Mouse (Mus musculus) neural tube, embryonic 14.5 days (tissue): ENCODE results near the gene LTO1. TPM values are rescaled to one million over a fixed set of nuclear protein-coding genes. Genes with fewer than 3 reads are reported as not detected.

Experiments
- ATAC-seq: fragments of 200-750 bp; cut with Nextera tagmentation; 2 replicates; pipeline ENCODE4 v1.8.0; 2017; ENCODE audit warnings: low read depth, mild to moderate bottlenecking, moderate TSS enrichment, moderate library complexity
- H3K27ac ChIP-seq: fragments of 300-500 bp; sonication (generic); 2 replicates; pipeline ENCODE4 v1.5.1; 2014; ENCODE audit warnings: low read depth, mild to moderate bottlenecking, control low read depth, low read length, moderate library complexity, mixed read lengths
- H3K27me3 ChIP-seq: fragments of 300-500 bp; sonication (generic); 2 replicates; pipeline ENCODE4 v1.6.1; 2014; ENCODE audit warnings: low read length; ENCODE audit not compliant: control insufficient read depth, insufficient read depth
- H3K36me3 ChIP-seq: fragments of 300-500 bp; sonication (generic); 2 replicates; pipeline ENCODE4 v1.6.1; 2014; ENCODE audit warnings: low read length, mixed read lengths; ENCODE audit not compliant: control insufficient read depth, insufficient read depth
- H3K4me1 ChIP-seq: fragments of 300-500 bp; sonication (generic); 2 replicates; pipeline ENCODE4 v1.6.1; 2014; ENCODE audit warnings: low read length; ENCODE audit not compliant: control insufficient read depth, insufficient read depth
- H3K4me2 ChIP-seq: fragments of 300-500 bp; sonication (generic); 2 replicates; pipeline ENCODE4 v1.6.1; 2014; ENCODE audit warnings: mild to moderate bottlenecking, low read depth, low read length, control low read depth
- H3K4me3 ChIP-seq: fragments of 300-500 bp; sonication (generic); 2 replicates; pipeline ENCODE4 v1.5.1; 2014; ENCODE audit warnings: low read depth, low read length, control low read depth, mixed read lengths
- H3K9ac ChIP-seq: fragments of 300-500 bp; sonication (generic); replicated peaks from 2 replicates; pipeline ENCODE4 v1.6.1; 2014; ENCODE audit warnings: low read depth, mild to moderate bottlenecking, control low read depth, low read length, mixed read lengths
- H3K9me3 ChIP-seq: fragments of 300-500 bp; sonication (generic); 2 replicates; pipeline ENCODE4 v1.6.1; 2016; ENCODE audit warnings: low read length; ENCODE audit not compliant: control insufficient read depth
- WGBS: fragments of 180-500 bp; shearing (Covaris S2); extraction: QIAGEN DNeasy Blood & Tissue Kit; methylation state at CpG from one replicate; pipeline ENCODE4 v1.1.7; 2014; 5-methylcytosine and 5-hydroxymethylcytosine counted together
- polyA plus RNA-seq: library from polyadenylated mRNA; unstranded; fragments of >200 nt; fragmentation: Nextera tagmentation; extraction: Ambion mirVana; gene quantifications from 2 replicates; pipeline ENCODE4 v1.2.1, GENCODE M21; 2014

Gene LTO1
- polyA plus RNA-seq, 1 experiment from 2014 or later: 22.4 TPM

DNA sequence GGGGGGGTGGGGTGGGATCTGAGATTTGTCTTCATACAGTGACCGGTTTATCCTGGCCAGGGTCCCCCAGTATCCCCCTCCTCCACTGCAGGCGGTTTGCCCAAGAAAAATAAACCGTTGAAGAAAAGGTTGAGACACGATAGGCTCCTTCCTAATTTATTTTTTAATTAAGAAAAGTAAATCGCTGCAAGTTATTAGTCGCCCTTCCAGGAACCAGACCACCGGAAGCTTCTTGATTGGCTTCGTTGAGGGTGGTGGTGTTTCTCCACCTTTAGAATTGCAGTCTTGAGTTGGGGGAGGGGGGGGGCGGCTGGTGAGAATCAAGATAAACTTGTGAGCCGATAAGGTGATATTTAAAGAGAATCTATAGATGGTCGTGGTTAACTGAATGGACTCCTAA lies 25.7 kb downstream of the LTO1 start:
- Histone ChIP-seq H3K9ac (no peak overlapping the region), H3K27ac (no peak overlapping the region), H3K9me3 (no peaks in the 10 kb centered on the region), H3K36me3 (no peaks in the 10 kb centered on the region), H3K4me1 (peaks cover 50% of the 10 kb centered on the region), H3K27me3 (peaks cover 43% of the 10 kb centered on the region), H3K4me2 (peak overlapping the region; percentile 95; the same call in 1 of the 2 replicates), H3K4me3 (no peak overlapping the region)
- WGBS: under 1% methylated on average over 11 of the region's 11 CpGs
- no peak for ATAC-seq

DNA sequence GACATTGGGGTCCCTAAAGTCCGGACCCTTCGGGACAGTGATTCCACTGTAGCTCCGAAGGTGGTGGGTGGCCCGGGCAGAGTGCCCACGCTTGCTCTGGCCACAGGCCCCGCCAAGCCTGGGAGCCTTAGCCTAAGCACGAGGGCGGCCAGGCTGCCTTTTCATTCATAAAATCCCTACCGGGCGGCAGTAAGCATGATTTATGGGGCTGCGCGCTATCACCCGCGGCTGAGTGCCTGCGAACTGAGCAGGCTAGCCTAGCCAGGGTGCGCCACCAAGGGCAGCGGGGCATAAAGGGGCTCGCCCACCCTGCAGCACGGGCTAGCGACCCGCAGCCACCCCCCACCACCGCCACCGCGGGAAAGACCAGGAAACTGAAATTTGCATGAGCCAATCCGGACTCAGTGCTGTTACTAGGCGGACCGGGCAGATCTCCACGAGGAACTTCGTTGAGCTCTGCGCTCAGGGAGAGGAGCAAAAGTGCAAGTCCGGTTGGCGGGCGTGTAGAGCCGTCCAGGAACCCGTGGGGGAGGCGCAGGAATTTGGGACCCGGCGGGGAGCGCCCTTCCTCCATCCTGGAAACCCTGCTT lies 26.4 kb downstream of the LTO1 start:
- Histone ChIP-seq H3K4me3 (peak overlapping the region; percentile 36), H3K9ac (0 out of 2 replicates have a peak overlapping the region, but pooled peaks have one; percentile 25), H3K4me2 (peak overlapping the region; percentile 95), H3K27ac (peak overlapping the region; percentile 28; the same call in 1 of the 2 replicates), H3K4me1 (peaks cover 50% of the 10 kb centered on the region), H3K27me3 (peaks cover 43% of the 10 kb centered on the region), H3K36me3 (no peaks in the 10 kb centered on the region), H3K9me3 (no peaks in the 10 kb centered on the region)
- ATAC-seq: peak; percentile 54
- WGBS: under 1% methylated on average over 39 of the region's 39 CpGs

DNA sequence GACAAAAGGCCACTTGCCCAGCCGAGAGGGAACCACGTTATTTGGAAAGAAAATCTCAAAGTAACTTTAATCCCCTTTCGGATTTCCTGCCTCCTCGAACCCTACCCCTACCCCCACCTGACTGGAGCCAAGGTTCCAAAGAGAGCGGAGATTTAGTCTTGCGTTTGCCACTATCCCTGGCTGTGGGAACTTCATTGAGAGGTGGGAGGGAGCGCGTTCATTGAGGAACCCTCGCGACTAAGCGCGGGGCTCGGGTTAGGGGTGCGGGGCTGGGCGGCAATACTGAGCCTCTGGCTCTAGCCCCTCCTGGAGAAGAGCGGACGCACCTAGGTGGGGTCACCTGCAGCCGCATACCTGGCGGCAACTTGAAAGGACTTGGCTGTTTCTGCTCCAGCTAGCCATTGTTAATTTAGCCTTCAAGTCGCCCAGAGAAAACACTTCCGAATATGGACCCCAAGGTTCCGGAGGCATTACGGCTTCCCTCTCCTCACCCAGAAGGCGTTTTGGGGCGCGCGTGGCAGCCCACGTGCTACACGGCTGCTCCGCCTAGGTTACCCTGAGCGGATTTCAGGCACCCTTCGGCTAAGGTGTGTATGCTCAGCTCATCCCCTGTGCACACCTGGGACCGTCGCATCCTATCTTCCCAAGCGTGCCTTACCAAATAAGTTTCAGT lies 27.3 kb downstream of the LTO1 start:
- under 1% methylated on average over 35 of the region's 35 CpGs for WGBS

DNA sequence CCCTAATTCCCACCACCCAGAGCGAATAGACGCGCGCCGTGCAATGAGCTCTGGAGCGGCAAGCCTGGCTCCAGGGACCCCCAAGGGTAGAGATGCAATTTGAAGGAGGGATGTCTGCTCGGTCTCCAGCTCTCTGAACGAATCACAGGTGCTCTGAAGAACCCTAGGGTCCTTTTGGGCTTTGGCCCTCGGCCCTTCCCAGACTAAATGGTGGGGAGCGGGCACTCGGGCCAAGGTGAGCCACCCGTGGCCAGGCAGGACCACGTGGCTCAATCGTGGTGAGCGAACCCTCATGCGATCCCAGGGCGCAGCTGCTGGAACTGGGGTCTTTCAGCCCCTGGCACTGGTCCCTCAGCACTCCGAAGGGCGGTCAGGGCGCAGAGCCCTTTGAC lies 27.8 kb downstream of the LTO1 start:
- peaks cover 43% of the 10 kb centered on the region for H3K27me3 ChIP-seq
- WGBS: under 1% methylated on average over 20 of the region's 20 CpGs
- no peak overlapping the region for H3K9ac ChIP-seq
- no peak overlapping the region for H3K27ac ChIP-seq
- H3K9me3 ChIP-seq: no peaks in the 10 kb centered on the region
- peaks cover 49% of the 10 kb centered on the region for H3K4me1 ChIP-seq
- peak overlapping the region; percentile 32 for H3K4me3 ChIP-seq
- no peaks in the 10 kb centered on the region for H3K36me3 ChIP-seq
- 0 out of 2 replicates have a peak, but pooled peaks have one; percentile 10 for ATAC-seq
- peak overlapping the region; percentile 95 for H3K4me2 ChIP-seq

More for the DNA sequence above, 27.3 kb downstream of the LTO1 start:
- Histone ChIP-seq H3K4me1 (peaks cover 50% of the 10 kb centered on the region), H3K27ac (no peak overlapping the region), H3K27me3 (peaks cover 43% of the 10 kb centered on the region), H3K9ac (no peak overlapping the region), H3K4me3 (peak overlapping the region; percentile 36; the same call in 1 of the 2 replicates), H3K9me3 (no peaks in the 10 kb centered on the region), H3K36me3 (no peaks in the 10 kb centered on the region), H3K4me2 (peak overlapping the region; percentile 95)
- 0 out of 2 replicates have a peak, but pooled peaks have one; percentile 2 for ATAC-seq

DNA sequence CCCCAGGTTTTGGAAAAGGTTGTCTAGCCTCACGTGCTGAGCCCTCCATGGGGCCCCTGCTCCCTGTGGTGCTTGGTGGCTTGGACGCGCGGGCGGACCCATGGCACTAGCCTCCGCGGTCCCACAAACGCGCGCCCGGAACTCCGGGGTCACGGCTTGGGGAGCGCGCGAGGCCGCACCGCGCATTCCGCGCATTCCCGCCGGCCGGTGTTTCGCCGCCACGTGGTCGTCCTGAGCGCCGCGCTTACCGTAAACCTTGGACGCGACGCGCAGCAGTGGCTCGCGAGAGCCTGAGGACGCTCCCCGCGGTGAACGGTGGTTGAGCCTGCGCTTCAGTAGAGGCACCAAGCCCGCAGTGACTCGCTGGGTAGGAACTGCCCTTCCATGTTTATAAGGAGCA lies 28.4 kb downstream of the LTO1 start:
- peaks cover 45% of the 10 kb centered on the region for H3K4me1 ChIP-seq
- no peak overlapping the region for H3K27ac ChIP-seq
- no peaks in the 10 kb centered on the region for H3K9me3 ChIP-seq
- H3K9ac ChIP-seq: peak overlapping the region; percentile 42
- peak overlapping the region; percentile 95 for H3K4me2 ChIP-seq
- H3K4me3 ChIP-seq: peak overlapping the region; percentile 32
- 0% methylated on average over 45 of the region's 45 CpGs for WGBS
- peaks cover 38% of the 10 kb centered on the region for H3K27me3 ChIP-seq
- ATAC-seq: peak; percentile 46
- no peaks in the 10 kb centered on the region for H3K36me3 ChIP-seq

DNA sequence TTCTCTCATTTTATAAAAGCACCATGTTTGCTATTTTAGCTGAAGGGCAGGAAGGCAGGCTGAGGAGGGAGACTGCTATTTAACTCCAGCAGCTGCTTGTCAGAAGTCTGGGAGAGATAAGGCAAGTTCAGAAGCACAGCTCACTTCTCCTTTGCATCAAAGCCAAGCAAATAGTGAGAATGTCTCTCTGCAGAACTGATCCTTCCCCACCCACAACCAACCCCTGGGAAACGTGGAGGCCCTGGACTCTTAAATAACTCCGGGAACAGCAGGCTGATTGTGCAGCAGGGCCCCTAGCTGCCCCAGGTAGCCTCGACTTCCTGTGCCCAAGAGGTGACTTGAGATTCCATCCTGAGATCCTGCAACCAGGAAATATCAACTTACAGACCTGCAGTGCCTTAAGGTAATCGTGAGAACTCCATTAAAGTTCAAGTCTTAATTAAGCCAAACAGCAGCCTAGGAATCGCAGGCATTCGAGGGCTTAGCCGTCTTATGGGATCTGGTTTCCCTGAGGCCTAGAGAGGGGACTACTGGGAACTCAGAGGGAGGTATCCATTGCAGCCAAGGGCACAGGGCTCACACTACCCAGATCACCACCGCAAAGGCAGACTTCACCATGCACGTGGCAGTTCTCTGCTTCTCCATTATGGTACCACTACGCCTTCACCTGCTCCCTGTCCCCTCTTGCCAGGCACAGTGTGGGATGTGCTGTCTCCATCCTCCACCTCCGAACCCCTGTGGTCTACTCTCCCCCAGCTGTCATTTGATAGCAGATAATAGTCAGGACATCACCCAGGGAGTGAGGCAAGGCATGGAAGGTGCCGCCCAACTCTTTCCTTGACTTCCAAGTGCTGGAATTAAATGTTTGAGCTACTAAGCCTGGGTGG lies 43.9 kb downstream of the LTO1 start:
- Histone ChIP-seq H3K4me3 (no peak overlapping the region), H3K36me3 (no peaks in the 10 kb centered on the region), H3K4me2 (no peak overlapping the region), H3K27me3 (no peaks in the 10 kb centered on the region), H3K27ac (no peak overlapping the region), H3K9ac (no peak overlapping the region), H3K9me3 (no peaks in the 10 kb centered on the region), H3K4me1 (no peaks in the 10 kb centered on the region)
- no peak for ATAC-seq
- 66% methylated on average over 12 of the region's 12 CpGs for WGBS

DNA sequence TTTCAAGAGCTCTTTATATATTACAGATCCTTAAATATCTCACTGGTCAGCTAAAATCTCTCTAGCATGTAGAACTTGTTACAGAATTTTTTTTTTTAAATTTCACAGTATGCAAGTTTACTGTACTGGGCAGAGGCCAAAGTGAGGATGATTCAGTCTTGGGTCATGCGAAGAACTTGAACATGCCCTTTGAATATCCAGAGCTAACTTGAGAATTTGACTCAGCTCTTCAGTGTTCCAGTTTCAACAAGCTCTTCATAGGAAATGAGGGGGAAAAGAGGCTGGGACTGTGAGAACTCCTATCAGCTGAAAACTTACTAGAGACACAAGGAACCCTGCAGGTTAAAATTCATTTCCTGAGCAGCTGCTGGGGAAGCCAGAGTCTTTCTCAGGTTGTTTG lies 49.0 kb downstream of the LTO1 start:
- no peaks in the 10 kb centered on the region for H3K9me3 ChIP-seq
- H3K4me2 ChIP-seq: no peak overlapping the region
- ATAC-seq: no peak
- 96% methylated on average over 1 of the region's 1 CpGs for WGBS
- no peaks in the 10 kb centered on the region for H3K27me3 ChIP-seq
- H3K4me1 ChIP-seq: no peaks in the 10 kb centered on the region
- no peak overlapping the region for H3K9ac ChIP-seq
- no peak overlapping the region for H3K27ac ChIP-seq
- H3K36me3 ChIP-seq: no peaks in the 10 kb centered on the region
- H3K4me3 ChIP-seq: no peak overlapping the region

DNA sequence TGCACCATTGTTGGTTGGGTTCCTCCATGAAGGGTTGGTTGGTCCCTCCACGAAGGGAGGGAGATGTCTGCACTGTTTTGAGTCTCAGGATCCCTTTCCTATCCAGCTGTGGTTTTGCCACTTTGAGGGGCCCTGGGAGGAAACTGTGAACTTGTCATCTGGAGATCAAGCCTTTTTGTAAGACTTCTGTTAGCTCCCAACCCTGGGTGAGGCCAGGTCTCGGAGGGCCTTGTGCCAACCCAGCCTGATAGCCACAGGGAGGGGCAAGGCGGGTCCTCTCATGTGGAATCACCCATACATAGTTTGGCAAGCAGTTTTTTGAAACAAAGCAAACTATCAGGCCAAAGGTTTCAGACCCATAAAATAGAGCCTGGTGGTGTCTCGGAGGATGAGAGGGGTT lies 49.4 kb downstream of the LTO1 start:
- no peaks in the 10 kb centered on the region for H3K36me3 ChIP-seq
- H3K4me3 ChIP-seq: no peak overlapping the region
- no peak overlapping the region for H3K27ac ChIP-seq
- WGBS: 84% methylated on average over 4 of the region's 4 CpGs
- no peaks in the 10 kb centered on the region for H3K27me3 ChIP-seq
- no peaks in the 10 kb centered on the region for H3K9me3 ChIP-seq
- no peak overlapping the region for H3K9ac ChIP-seq
- no peaks in the 10 kb centered on the region for H3K4me1 ChIP-seq
- H3K4me2 ChIP-seq: no peak overlapping the region
- ATAC-seq: no peak
